Mouse (Mus musculus) small intestine, adult 2 months (tissue): ENCODE measurements at regions not wholly inside any gene's neighbourhood (a gene's known extent, or its start where the extent isn't known, plus 50 kb on each side); places are given as distances from the start of the nearest gene placed in this dataset.

Experiments used
- H3K27ac ChIP-seq: fragments of 200-500 bp; 2 replicates; pipeline ENCODE4 v1.5.1; 2012; ENCODE audit warnings: low read depth, low read length, control low read depth, inconsistent platforms; ENCODE audit not compliant: insufficient read depth
- H3K27me3 ChIP-seq: fragments of 200-500 bp; 2 replicates; pipeline ENCODE4 v1.6.1; 2012; ENCODE audit warnings: mild to moderate bottlenecking, moderate library complexity, low read length, inconsistent platforms; ENCODE audit not compliant: control insufficient read depth, insufficient read depth
- H3K36me3 ChIP-seq: fragments of 200-500 bp; 2 replicates; pipeline ENCODE4 v1.6.1; 2012; ENCODE audit warnings: mild to moderate bottlenecking, low read length, control low read depth, inconsistent platforms; ENCODE audit not compliant: control insufficient read depth, insufficient read depth
- H3K4me1 ChIP-seq: fragments of 200-500 bp; 2 replicates; pipeline ENCODE4 v1.6.1; 2012; ENCODE audit warnings: low read length, inconsistent platforms, mixed read lengths; ENCODE audit not compliant: control insufficient read depth, insufficient read depth, insufficient read length
- H3K4me3 ChIP-seq: fragments of 200-500 bp; 2 replicates; pipeline ENCODE4 v1.5.1; 2012; ENCODE audit warnings: low read depth, mild to moderate bottlenecking, control low read depth, inconsistent platforms, low read length, moderate library complexity
- CTCF ChIP-seq: fragments of 200-500 bp; IDR thresholded peaks from 2 replicates; pipeline ENCODE4 v1.5.1; 2012; ENCODE audit warnings: low read depth, mild to moderate bottlenecking, control low read depth, inconsistent platforms, low read length, moderate library complexity, mixed read lengths; ENCODE audit not compliant: insufficient replicate concordance, insufficient read length; ENCODE audit errors: extremely low read depth
- POLR2A ChIP-seq: fragments of 200-500 bp; IDR thresholded peaks from 2 replicates; pipeline ENCODE4 v1.6.1; 2012; ENCODE audit warnings: low read depth, mild to moderate bottlenecking, control low read depth, inconsistent platforms, low read length, moderate library complexity
- WGBS: fragments of 180-500 bp; shearing (Covaris S2); methylation state at CpG from one replicate; pipeline ENCODE4 v1.1.7; 2018; 5-methylcytosine and 5-hydroxymethylcytosine counted together

DNA sequence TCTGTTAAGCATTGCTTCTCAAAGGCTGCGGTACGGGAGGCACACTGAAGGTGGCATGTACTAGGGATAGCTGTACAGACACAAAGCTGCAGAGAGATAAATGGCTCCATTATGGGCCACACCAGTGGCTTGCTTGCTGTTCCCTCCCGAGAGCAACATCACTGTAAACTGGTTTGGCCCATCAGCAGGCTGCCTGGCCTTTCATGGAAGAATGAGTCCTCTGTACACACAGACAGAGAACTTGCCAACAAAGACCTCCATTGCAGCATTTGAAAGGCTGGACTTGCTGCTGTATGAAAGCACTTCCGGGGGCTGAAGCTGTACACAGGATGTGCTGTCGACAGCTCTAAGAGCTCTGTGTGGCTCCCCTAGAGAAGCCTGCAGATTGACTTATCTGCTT is 364.1 kb upstream of the Gm26657 start:
- TF ChIP-seq CTCF: no peak
- TF ChIP-seq POLR2A: no peak
- H3K27ac ChIP-seq: no peak overlapping the region
- 64% methylated on average over 5 of the region's 5 CpGs for WGBS

DNA sequence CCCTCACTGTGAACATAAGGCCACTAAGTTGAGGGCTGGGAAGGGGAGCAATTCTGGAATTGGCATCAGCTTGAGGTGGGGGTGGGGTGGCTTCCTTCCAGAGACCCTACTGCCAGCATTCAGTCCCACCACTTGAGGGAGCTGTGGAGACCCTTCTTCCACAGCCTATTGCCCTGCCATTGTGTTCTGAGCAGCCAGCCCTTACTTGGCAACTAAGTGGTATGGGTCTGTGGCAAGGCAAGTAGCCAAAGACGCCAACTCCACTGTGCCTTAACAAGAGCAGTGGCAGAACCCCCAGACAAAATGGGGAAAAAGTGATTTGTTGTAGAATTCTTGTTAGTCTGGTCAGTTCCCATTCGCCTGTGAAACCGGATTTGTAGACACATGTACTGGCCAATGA is 365.4 kb upstream of the Gm26657 start:
- Histone ChIP-seq H3K4me3 (no peak overlapping the region), H3K27me3 (no peaks in the 10 kb centered on the region), H3K27ac (no peak overlapping the region), H3K36me3 (no peaks in the 10 kb centered on the region), H3K4me1 (no peaks in the 10 kb centered on the region)
- 85% methylated on average over 3 of the region's 3 CpGs for WGBS
- no peak for TF ChIP-seq CTCF
- TF ChIP-seq POLR2A: no peak

More for the DNA sequence above, 364.1 kb upstream of the Gm26657 start:
- Histone ChIP-seq H3K27me3 (no peaks in the 10 kb centered on the region), H3K4me3 (no peak overlapping the region), H3K36me3 (no peaks in the 10 kb centered on the region), H3K4me1 (no peaks in the 10 kb centered on the region)

DNA sequence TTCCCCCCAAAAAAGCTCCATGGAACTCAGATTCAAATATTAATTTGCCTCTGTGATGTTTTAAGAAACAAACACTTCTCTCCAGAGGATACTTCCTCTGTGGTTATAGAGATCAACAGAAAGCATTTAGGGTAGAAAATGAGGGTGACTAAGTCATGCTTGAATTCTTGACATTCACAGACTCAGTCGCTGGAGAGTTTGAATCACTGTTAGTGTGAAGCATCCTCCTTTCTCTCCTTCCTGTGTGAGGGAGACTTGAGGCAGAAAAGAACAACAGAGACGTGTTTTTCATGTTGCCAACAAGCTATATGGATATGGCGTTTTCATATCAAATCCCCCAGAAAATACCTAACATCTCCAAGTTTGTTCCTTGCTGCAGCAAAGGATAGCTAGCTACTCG is 366.1 kb upstream of the Gm26657 start:
- Histone ChIP-seq H3K4me1 (no peaks in the 10 kb centered on the region), H3K36me3 (no peaks in the 10 kb centered on the region), H3K27me3 (no peaks in the 10 kb centered on the region), H3K27ac (no peak overlapping the region), H3K4me3 (no peak overlapping the region)
- no peak for TF ChIP-seq CTCF
- 60% methylated on average over 4 of the region's 4 CpGs for WGBS

DNA sequence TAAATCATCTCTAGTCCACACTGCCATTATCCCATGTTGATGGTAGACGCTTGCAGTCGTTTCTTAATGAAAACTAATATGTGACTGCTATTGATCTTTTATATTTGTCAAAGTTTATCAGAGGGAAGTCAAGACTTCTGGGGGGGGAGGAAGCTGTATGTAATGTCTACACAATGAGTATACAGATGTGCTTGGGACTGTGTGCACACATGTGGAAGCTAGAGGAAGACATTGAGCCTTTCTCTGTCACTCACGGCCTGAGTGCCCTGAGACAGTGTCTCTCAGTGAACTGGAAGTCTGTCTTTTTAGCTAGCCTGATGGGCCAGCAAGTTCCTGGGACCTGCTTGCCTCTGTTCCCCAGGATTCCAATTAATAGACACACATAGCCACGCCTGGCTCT is 366.7 kb upstream of the Gm26657 start:
- no peaks in the 10 kb centered on the region for H3K36me3 ChIP-seq

DNA sequence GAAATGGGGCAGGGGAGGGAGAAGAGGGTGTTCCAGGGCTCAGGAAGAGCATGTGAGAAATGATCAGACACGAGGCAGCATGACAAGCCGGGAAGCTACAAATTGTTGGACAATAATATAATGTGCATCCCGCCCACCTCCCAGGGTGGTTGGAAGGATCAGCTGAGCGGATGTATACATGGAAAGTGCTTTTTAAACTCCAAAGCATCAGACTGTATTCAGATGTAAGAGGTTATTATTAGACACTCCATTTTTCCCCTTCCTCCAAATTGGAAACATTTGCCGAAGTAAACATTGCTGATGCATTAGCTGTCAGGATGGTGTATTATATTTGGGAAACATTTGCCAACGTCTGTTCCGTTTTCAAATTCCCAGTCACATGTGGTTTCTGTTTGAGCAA is 367.2 kb upstream of the Gm26657 start:
- 66% methylated on average over 7 of the region's 7 CpGs for WGBS
- Histone ChIP-seq H3K27ac (no peak overlapping the region), H3K36me3 (no peaks in the 10 kb centered on the region), H3K4me1 (no peaks in the 10 kb centered on the region), H3K4me3 (no peak overlapping the region), H3K27me3 (no peaks in the 10 kb centered on the region)
- TF ChIP-seq CTCF (no peak), POLR2A (no peak)

More for the DNA sequence above, 366.7 kb upstream of the Gm26657 start:
- Histone ChIP-seq H3K27me3 (no peaks in the 10 kb centered on the region), H3K4me3 (no peak overlapping the region), H3K27ac (no peak overlapping the region), H3K4me1 (no peaks in the 10 kb centered on the region)
- 68% methylated on average over 4 of the region's 4 CpGs for WGBS
- TF ChIP-seq CTCF (no peak), POLR2A (no peak)

DNA sequence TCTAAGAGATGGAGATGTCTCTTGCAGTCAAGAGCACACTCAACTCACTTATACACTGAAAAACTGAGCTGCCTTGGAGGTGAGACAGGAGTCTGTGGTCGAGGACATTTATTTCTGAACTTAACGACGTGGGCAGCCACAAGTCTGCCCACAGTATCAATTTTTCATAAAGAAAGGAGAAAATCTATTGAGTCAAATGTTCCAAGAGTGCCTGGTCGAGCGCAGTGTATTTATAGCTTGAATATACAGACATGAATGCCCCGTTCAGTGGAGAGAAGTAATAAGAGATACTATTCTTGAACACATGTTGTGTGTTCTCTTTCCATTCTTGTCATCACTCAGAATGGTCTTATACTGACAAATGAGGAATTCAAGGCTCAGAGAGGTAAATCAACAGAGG is 375.3 kb upstream of the Gm26657 start:
- no peaks in the 10 kb centered on the region; the same call in 1 of the 2 replicates for H3K27me3 ChIP-seq
- TF ChIP-seq POLR2A: no peak
- TF ChIP-seq CTCF: no peak
- H3K36me3 ChIP-seq: no peaks in the 10 kb centered on the region
- 69% methylated on average over 6 of the region's 6 CpGs for WGBS
- H3K27ac ChIP-seq: no peak overlapping the region
- no peak overlapping the region for H3K4me3 ChIP-seq
- no peaks in the 10 kb centered on the region for H3K4me1 ChIP-seq

DNA sequence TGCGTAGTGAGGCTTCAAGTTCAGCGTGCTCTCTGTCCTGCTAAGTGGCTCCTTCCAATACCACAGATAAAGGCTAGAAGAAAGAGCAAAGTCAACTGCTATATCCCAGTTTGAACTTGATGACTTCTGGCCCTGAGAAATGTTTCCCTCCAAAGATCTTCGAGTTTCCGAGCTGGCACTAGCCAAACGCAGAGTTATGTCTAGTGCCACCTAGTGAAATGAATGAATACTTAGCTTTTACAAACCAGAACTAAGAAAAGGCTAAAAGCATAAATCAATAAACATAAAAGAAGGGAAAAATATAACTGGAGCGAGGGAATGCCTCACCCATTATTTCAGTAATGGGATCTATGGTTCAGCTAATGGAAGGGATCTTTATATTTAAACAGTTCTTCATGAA is 377.7 kb upstream of the Gm26657 start:
- 30% methylated on average over 6 of the region's 6 CpGs for WGBS
- Histone ChIP-seq H3K27me3 (no peaks in the 10 kb centered on the region; the same call in 1 of the 2 replicates), H3K36me3 (no peaks in the 10 kb centered on the region), H3K27ac (no peak overlapping the region), H3K4me1 (no peaks in the 10 kb centered on the region), H3K4me3 (no peak overlapping the region)
- TF ChIP-seq CTCF (no peak), POLR2A (no peak)

DNA sequence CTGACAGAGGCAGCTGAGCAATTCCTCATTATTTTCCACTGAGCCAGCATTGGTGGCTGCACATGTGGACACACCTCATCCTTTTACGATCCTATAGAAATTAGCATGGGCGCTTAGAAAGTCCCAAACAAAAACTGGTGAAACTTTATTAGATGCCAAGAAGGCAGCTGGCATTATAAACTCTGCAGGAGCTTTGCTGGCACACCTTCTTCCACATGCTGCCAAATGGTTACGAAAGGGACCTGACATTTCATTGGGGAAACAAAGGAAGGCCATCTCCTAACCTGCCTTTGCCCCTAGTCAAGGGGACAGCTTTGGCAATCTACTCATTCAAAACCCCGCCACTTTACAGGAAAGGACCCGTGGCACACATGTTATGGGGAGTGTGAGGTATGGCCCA is 390.7 kb upstream of the Gm26657 start:
- WGBS: 76% methylated on average over 5 of the region's 5 CpGs
- Histone ChIP-seq H3K36me3 (no peaks in the 10 kb centered on the region), H3K27ac (no peak overlapping the region), H3K4me1 (no peaks in the 10 kb centered on the region), H3K27me3 (no peaks in the 10 kb centered on the region), H3K4me3 (no peak overlapping the region)
- TF ChIP-seq CTCF: no peak
- TF ChIP-seq POLR2A: no peak
